Mouse (Mus musculus): ENCODE measurements around the gene Elf3.

GRCm38 (mm10) chr1:135262329-135262728 lies 4.0 kb upstream of the Elf3 start:
- TF ChIP-seq USF2 (conservative IDR thresholded peaks at IDR 0.05; ENCODE audit: low read depth, low read length): no peak
- TF ChIP-seq UBTF (IDR thresholded peaks at IDR 0.05; ENCODE audit: low read depth, low read length): no peak
- no peak for TF ChIP-seq E2F4 (IDR thresholded peaks at IDR 0.05; ENCODE audit: insufficient replicate concordance, low read depth, low read length)
- peak in 1 of 2 experiments; percentile 38; a peak in 1 of 4 replicates for TF ChIP-seq CTCF (conservative IDR thresholded peaks at IDR 0.05 in 1 of 2, IDR thresholded peaks at IDR 0.05 in 1 of 2; ENCODE audit: low read depth in 2 of 2, low read length in 2 of 2)
- no peak for TF ChIP-seq EP300 (IDR thresholded peaks at IDR 0.05; ENCODE audit: low read length)
- TF ChIP-seq SMC3 (IDR thresholded peaks at IDR 0.05; ENCODE audit: low read depth, low read length): peak; percentile 23
- TF ChIP-seq CHD2 (IDR thresholded peaks at IDR 0.05; ENCODE audit: low read length): no peak
- no peak for TF ChIP-seq POLR2A (IDR thresholded peaks at IDR 0.05; ENCODE audit: low read depth, low read length)
- no peak for TF ChIP-seq MAFK (IDR thresholded peaks at IDR 0.05; ENCODE audit: insufficient replicate concordance, low read length)

All from CH12.LX (cell line).